Mouse (Mus musculus) olfactory bulb, adult 2 months (tissue): Measurements from ENCODE around the gene Crtc1.

Source experiments
- CTCF ChIP-seq: fragments of 200-500 bp; IDR thresholded peaks from 2 replicates; pipeline ENCODE4 v1.5.1; 2012; ENCODE audit warnings: low read depth, mild to moderate bottlenecking, low read length, moderate library complexity; ENCODE audit not compliant: insufficient read depth
- POLR2A ChIP-seq: fragments of 200-500 bp; IDR thresholded peaks from 2 replicates; pipeline ENCODE4 v1.6.1; 2012; ENCODE audit warnings: mild to moderate bottlenecking, low read depth, low read length, moderate library complexity; ENCODE audit not compliant: insufficient read depth

DNA sequence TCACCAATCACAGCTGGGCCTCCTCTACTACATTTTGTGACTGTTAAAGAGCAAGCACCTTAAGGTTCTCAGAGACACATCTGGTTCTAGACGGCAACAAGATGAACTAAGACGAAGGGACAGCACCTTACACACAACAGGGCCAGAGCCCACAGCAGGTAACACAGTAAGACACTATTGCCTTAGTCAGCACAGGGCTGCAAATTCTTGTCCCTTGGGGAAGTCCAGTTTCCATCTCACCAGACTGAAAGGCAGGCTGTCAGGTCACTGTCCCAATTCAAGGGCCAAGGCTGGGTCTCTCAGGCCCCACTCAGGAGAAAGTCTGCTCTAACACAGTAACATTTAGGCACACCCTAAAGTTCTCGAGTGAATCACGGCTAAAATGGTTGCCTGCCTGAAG is 91.9 kb downstream of the Crtc1 start:
- TF ChIP-seq POLR2A (no peak), CTCF (no peak)
